ENCODE assay signal across 8 mouse cellular contexts in genomic region chr6:125146797-125147196, GRCm38 (mm10). TPM values are rescaled to one million over a fixed set of nuclear protein-coding genes. Genes with fewer than 3 reads are reported as not detected.
DNase-seq lines count a peak whose midpoint lies in the region; ATAC-seq and TF ChIP-seq lines count a peak whose summit lies in the region.

No protein-coding gene starts in this region.

- peak overlapping the region; percentile 94 for H3K27ac ChIP-seq in gastrocnemius, adult 2 months
- peak overlapping the region; percentile 44 for H3K27ac ChIP-seq in kidney, adult 2 months (ENCODE audit: insufficient read depth, low read depth, low read length)
- H3K27ac ChIP-seq in macrophage = peak overlapping the region; percentile 82

- H3K4me3 ChIP-seq in gastrocnemius, adult 2 months = peak overlapping the region; percentile 79
- peak overlapping the region; percentile 16; the same call in 1 of the 2 replicates for H3K4me3 ChIP-seq in kidney, adult 2 months (ENCODE audit: insufficient read depth, low read depth, low read length)
- peak overlapping the region; percentile 51; the same call in 1 of the 2 replicates for H3K4me3 ChIP-seq in macrophage (ENCODE audit: inconsistent target)

- WGBS in kidney, adult 2 months = 42% methylated on average over 4 of the region's 4 CpGs
- WGBS in macrophage (ENCODE audit: missing documents) = 39% methylated on average over 4 of the region's 4 CpGs

- no peak for TF ChIP-seq POLR2A in kidney, adult 2 months (IDR thresholded peaks at IDR 0.05; ENCODE audit: low read depth, low read length)

- intact Hi-C loops in gastrocnemius, adult 2 months (cut with DNase I) = loop anchor here (5.0 kb wide), 1 partner anchor 86 kb away; the partner anchor contains the start of gene Tapbpl

- no peak for TF ChIP-seq CTCF in gastrocnemius, adult 2 months (IDR thresholded peaks at IDR 0.05)
- TF ChIP-seq CTCF in kidney, adult 2 months (conservative IDR thresholded peaks at IDR 0.05; ENCODE audit: insufficient read depth, insufficient read length, low read depth, low read length) = no peak

- no peak for ATAC-seq in erythroid progenitor cell, adult 5-6 weeks (replicated peaks; ENCODE audit: low FRiP score, poor library complexity, severe bottlenecking)

- H3K27me3 ChIP-seq in kidney, adult 2 months (replicated peaks; ENCODE audit: control insufficient read depth, insufficient read depth, low read length) = no peaks in the 10 kb centered on the region

- peak; percentile 59 for DNase-seq in gastrocnemius, adult 2 months
- no peak for DNase-seq in gastrocnemius, adult 18-20 months (ENCODE audit: low spot score)
- peak; percentile 69 for DNase-seq in adrenal gland, postnatal 10 days
- peak; percentile 52 for DNase-seq in gastrocnemius, postnatal 25 days
- DNase-seq in kidney, adult 2 months = peak; percentile 61
- no peak for DNase-seq in embryo, embryonic 10 days (ENCODE audit: low spot score)

- H3K36me3 ChIP-seq in kidney, adult 2 months (ENCODE audit: control insufficient read depth, insufficient read depth, low read length) = no peaks in the 10 kb centered on the region
- H3K36me3 ChIP-seq in macrophage (ENCODE audit: inconsistent target) = peaks cover 16% of the 10 kb centered on the region; the same call in 1 of the 2 replicates

- H3K79me2 ChIP-seq in macrophage (ENCODE audit: inconsistent target) = peaks cover 66% of the 10 kb centered on the region

- H3K4me1 ChIP-seq in kidney, adult 2 months (ENCODE audit: control insufficient read depth, insufficient read depth, low read length) = peaks cover 29% of the 10 kb centered on the region

RNA-seq across cellular contexts. Expression of gene Iffo1, which starts 1.8 kb away (rescaled TPM):
- total RNA-seq in gastrocnemius, adult 2 months (2021) = 1 to 10 TPM; 7.8 to 9.4 TPM
- total RNA-seq in gastrocnemius, adult 18-20 months (2021) = 1 to 10 TPM; 5.8 to 6.3 TPM
- 10 to 100 TPM; 16.7 to 30.1 TPM for total RNA-seq in adrenal gland, postnatal 10 days (2021)
- total RNA-seq in gastrocnemius, postnatal 25 days (2021) = 10 to 100 TPM; 12.4 to 15.3 TPM
- polyA plus RNA-seq in kidney, adult 2 months (2012; rRNA removed) = 35.0 and 36.4 TPM in 2 replicates
- 100 to 1,000 TPM in 16 of 26 experiments, 10 to 100 TPM in 10; 28.7 to 216 (median 130) TPM for total RNA-seq in macrophage (2018; cell fraction: chromatin; rRNA removed)
- total RNA-seq in macrophage (2018; cell fraction: cytosol; rRNA removed) = 10 to 100 TPM in 21 of 26 experiments, 1 to 10 TPM in 5; 5.2 to 23.5 (median 15.3) TPM
- total RNA-seq in macrophage (2018; cell fraction: nucleus; rRNA removed) = 100 to 1,000 TPM in 6 of 26 experiments, 10 to 100 TPM in 20; 19.8 to 149 (median 68.8) TPM
- polyA plus RNA-seq in macrophage (2018) = 14.3 to 29.7 TPM (median 18.2 TPM) in 3 replicates
- 5.9 and 11.5 TPM in 2 replicates for total RNA-seq in erythroid progenitor cell, adult 5-6 weeks (2015; ENCODE audit: low replicate concordance)
- total RNA-seq in erythroid progenitor cell, adult 5-6 weeks (2017; ENCODE audit: low replicate concordance) = 9.7 and 15.7 TPM in 2 replicates

RNA-seq across cellular contexts. Expression of gene Nop2, which starts 15.1 kb away (rescaled TPM):
- total RNA-seq in gastrocnemius, adult 2 months (2021) = 10 to 100 TPM; 17.9 to 18.1 TPM
- 10 to 100 TPM; 16.3 to 17.7 TPM for total RNA-seq in gastrocnemius, adult 18-20 months (2021)
- 10 to 100 TPM; 36.7 to 42.2 TPM for total RNA-seq in adrenal gland, postnatal 10 days (2021)
- total RNA-seq in gastrocnemius, postnatal 25 days (2021) = 10 to 100 TPM; 14.6 to 18.6 TPM
- polyA plus RNA-seq in kidney, adult 2 months (2012; rRNA removed) = 15.5 and 16.5 TPM in 2 replicates
- total RNA-seq in macrophage (2018; cell fraction: chromatin; rRNA removed) = 10 to 100 TPM; 13.1 to 74.0 (median 27.4) TPM
- total RNA-seq in macrophage (2018; cell fraction: cytosol; rRNA removed) = 10 to 100 TPM; 10.6 to 23.4 (median 18.6) TPM
- 10 to 100 TPM; 10.7 to 60.1 (median 18.4) TPM for total RNA-seq in macrophage (2018; cell fraction: nucleus; rRNA removed)
- polyA plus RNA-seq in macrophage (2018) = 15.3 to 47.0 TPM (median 23.8 TPM) in 3 replicates
- total RNA-seq in erythroid progenitor cell, adult 5-6 weeks (2015; ENCODE audit: low replicate concordance) = 6.7 and 17.3 TPM in 2 replicates
- 5.7 and 8.9 TPM in 2 replicates for total RNA-seq in erythroid progenitor cell, adult 5-6 weeks (2017; ENCODE audit: low replicate concordance)

RNA-seq across cellular contexts. Expression of gene Gapdh, which starts 19.5 kb away (rescaled TPM):
- over 10,000 TPM in 1 of 2 experiments, 1,000 to 10,000 TPM in 1; 9,742 to 11,894 TPM for total RNA-seq in gastrocnemius, adult 2 months (2021)
- over 10,000 TPM in 1 of 2 experiments, 1,000 to 10,000 TPM in 1; 8,476 to 11,435 TPM for total RNA-seq in gastrocnemius, adult 18-20 months (2021)
- total RNA-seq in adrenal gland, postnatal 10 days (2021) = 1,000 to 10,000 TPM; 1,844 to 1,863 TPM
- total RNA-seq in gastrocnemius, postnatal 25 days (2021) = over 10,000 TPM; 11,297 to 11,631 TPM
- polyA plus RNA-seq in kidney, adult 2 months (2012; rRNA removed) = 7,324 and 7,933 TPM in 2 replicates
- 100 to 1,000 TPM in 11 of 26 experiments, 10 to 100 TPM in 15; 34.0 to 280 (median 71.8) TPM for total RNA-seq in macrophage (2018; cell fraction: chromatin; rRNA removed)
- 1,000 to 10,000 TPM in 24 of 26 experiments, 100 to 1,000 TPM in 2; 974 to 1,591 (median 1,191) TPM for total RNA-seq in macrophage (2018; cell fraction: cytosol; rRNA removed)
- total RNA-seq in macrophage (2018; cell fraction: nucleus; rRNA removed) = 100 to 1,000 TPM; 129 to 513 (median 255) TPM
- polyA plus RNA-seq in macrophage (2018) = 1,249 to 2,484 TPM (median 2,323 TPM) in 3 replicates
- total RNA-seq in erythroid progenitor cell, adult 5-6 weeks (2015; ENCODE audit: low replicate concordance) = 683 and 752 TPM in 2 replicates
- total RNA-seq in erythroid progenitor cell, adult 5-6 weeks (2017; ENCODE audit: low replicate concordance) = 153 and 228 TPM in 2 replicates

RNA-seq across cellular contexts. Expression of gene Ncapd2, which starts 44.7 kb away (rescaled TPM):
- 1 to 10 TPM; 6.5 to 9.8 TPM for total RNA-seq in gastrocnemius, adult 2 months (2021)
- total RNA-seq in gastrocnemius, adult 18-20 months (2021) = 1 to 10 TPM; 6.5 to 8.2 TPM
- total RNA-seq in adrenal gland, postnatal 10 days (2021) = 10 to 100 TPM; 46.9 to 62.7 TPM
- 10 to 100 TPM; 12.1 to 12.7 TPM for total RNA-seq in gastrocnemius, postnatal 25 days (2021)
- polyA plus RNA-seq in kidney, adult 2 months (2012; rRNA removed) = 15.6 and 18.7 TPM in 2 replicates
- total RNA-seq in macrophage (2018; cell fraction: chromatin; rRNA removed) = 10 to 100 TPM in 21 of 26 experiments, 1 to 10 TPM in 5; 2.6 to 80.6 (median 23.9) TPM
- total RNA-seq in macrophage (2018; cell fraction: cytosol; rRNA removed) = 1 to 10 TPM; 2.7 to 8.8 (median 5.2) TPM
- total RNA-seq in macrophage (2018; cell fraction: nucleus; rRNA removed) = 10 to 100 TPM in 15 of 26 experiments, 1 to 10 TPM in 11; 1.8 to 73.8 (median 10.6) TPM
- 6.0 to 12.7 TPM (median 10.3 TPM) in 3 replicates for polyA plus RNA-seq in macrophage (2018)
- total RNA-seq in erythroid progenitor cell, adult 5-6 weeks (2015; ENCODE audit: low replicate concordance) = 953 and 1,019 TPM in 2 replicates
- 924 and 1,011 TPM in 2 replicates for total RNA-seq in erythroid progenitor cell, adult 5-6 weeks (2017; ENCODE audit: low replicate concordance)

RNA-seq across cellular contexts. Expression of gene Mrpl51, which starts 44.8 kb away (rescaled TPM):
- total RNA-seq in gastrocnemius, adult 2 months (2021) = 100 to 1,000 TPM; 214 to 262 TPM
- 100 to 1,000 TPM; 212 to 229 TPM for total RNA-seq in gastrocnemius, adult 18-20 months (2021)
- total RNA-seq in adrenal gland, postnatal 10 days (2021) = 100 to 1,000 TPM; 250 to 274 TPM
- 100 to 1,000 TPM; 214 to 227 TPM for total RNA-seq in gastrocnemius, postnatal 25 days (2021)
- polyA plus RNA-seq in kidney, adult 2 months (2012; rRNA removed) = 102 and 110 TPM in 2 replicates
- total RNA-seq in macrophage (2018; cell fraction: chromatin; rRNA removed) = 10 to 100 TPM in 14 of 26 experiments, 1 to 10 TPM in 12; 1.7 to 27.3 (median 11.0) TPM
- total RNA-seq in macrophage (2018; cell fraction: cytosol; rRNA removed) = 10 to 100 TPM; 29.0 to 60.7 (median 46.8) TPM
- total RNA-seq in macrophage (2018; cell fraction: nucleus; rRNA removed) = 10 to 100 TPM in 18 of 26 experiments, 1 to 10 TPM in 8; 3.9 to 26.7 (median 15.3) TPM
- polyA plus RNA-seq in macrophage (2018) = 32.5 to 47.9 TPM (median 40.8 TPM) in 3 replicates
- 63.3 and 85.8 TPM in 2 replicates for total RNA-seq in erythroid progenitor cell, adult 5-6 weeks (2015; ENCODE audit: low replicate concordance)
- total RNA-seq in erythroid progenitor cell, adult 5-6 weeks (2017; ENCODE audit: low replicate concordance) = 64.1 and 65.3 TPM in 2 replicates

Comparison
In these comparisons a context has a peak if more than half of its experiments do, and no peak if none do; other contexts are left out.
1. DNase-seq: peak in gastrocnemius, adult 2 months (single experiment), adrenal gland, postnatal 10 days (single experiment), gastrocnemius, postnatal 25 days (single experiment) and kidney, adult 2 months (single experiment); none in gastrocnemius, adult 18-20 months (single experiment) and embryo, embryonic 10 days (single experiment).
2. H3K27ac ChIP-seq: peak in every context shown above with its lines; median percentile 94 in gastrocnemius, adult 2 months; 82 in macrophage; 44 in kidney, adult 2 months.
3. H3K4me3 ChIP-seq: peak in every context shown above with its lines; median percentile 79 in gastrocnemius, adult 2 months; 51 in macrophage; 16 in kidney, adult 2 months.
4. RNA of gene Gapdh, which starts 19.5 kb away (total RNA-seq): 9,742 to 11,894 TPM in gastrocnemius, adult 2 months, 11,297 to 11,631 TPM in gastrocnemius, postnatal 25 days and 8,476 to 11,435 TPM in gastrocnemius, adult 18-20 months; 1,844 to 1,863 TPM in adrenal gland, postnatal 10 days and 153 to 752 TPM in erythroid progenitor cell, adult 5-6 weeks; every median in the first group is over 4 times any median in the second.